Mouse (Mus musculus) hematopoietic stem cell, adult 5-6 weeks (primary cell): Measurements from ENCODE around the gene Pak1. TPM values are rescaled to one million over a fixed set of nuclear protein-coding genes. Genes with fewer than 3 reads are reported as not detected.
"Not testable (repeated sequence)": the region's sequence is repeated elsewhere in the genome, so short reads cannot be mapped to it uniquely, and the experiment has no call there.

Experiments used
- ATAC-seq, 2 experiments: fragments of 125-278 bp in 1 of 2; replicated peaks in 1 of 2; 2 replicates each; pipeline ENCODE4 v1.8.0; 2016 to 2017; ENCODE audit warnings: inconsistent platforms in 2 of 2, mild to moderate bottlenecking in 2 of 2, moderate number of reproducible peaks in 2 of 2, low read depth in 1 of 2, moderate TSS enrichment in 1 of 2; ENCODE audit not compliant: low FRiP score in 2 of 2, poor library complexity in 2 of 2, severe bottlenecking in 2 of 2, insufficient read depth in 1 of 2, low TSS enrichment in 1 of 2
- total RNA-seq: library from RNA; stranded (forward); fragments of 172-1452, 232-1000 nt; gene quantifications from 2 replicates; pipeline ENCODE4 v1.2.3, GENCODE M21; 2017

The Pak1 gene
- total RNA-seq, 1 experiment from 2014 or later = 48.4 TPM

- ATAC-seq = no peak
Observed at GRCm38 (mm10) chr7:97832987-97833386, 44.6 kb downstream of the Pak1 start.

- no peak for ATAC-seq
Observed at GRCm38 (mm10) chr7:97838574-97838973, 50.2 kb downstream of the Pak1 start.

GRCm38 (mm10) chr7:97841311-97841710 lies 53.0 kb downstream of the Pak1 start:
- ATAC-seq = no peak

- no peak for ATAC-seq
Observed at GRCm38 (mm10) chr7:97842332-97842731, 54.0 kb downstream of the Pak1 start.

GRCm38 (mm10) chr7:97842806-97843570 lies 54.6 kb downstream of the Pak1 start:
- peak; percentile 95 to 99 for ATAC-seq

GRCm38 (mm10) chr7:97844419-97844818 lies 56.1 kb downstream of the Pak1 start:
- ATAC-seq = no peak

GRCm38 (mm10) chr7:97845546-97845945 lies 57.2 kb downstream of the Pak1 start:
- ATAC-seq = no peak

- ATAC-seq = no peak
Observed at GRCm38 (mm10) chr7:97846539-97846938, 58.2 kb downstream of the Pak1 start.

GRCm38 (mm10) chr7:97849557-97849956 lies 61.2 kb downstream of the Pak1 start:
- ATAC-seq = not testable (repeated sequence)

- ATAC-seq = no peak
Observed at GRCm38 (mm10) chr7:97850331-97850730, 62.0 kb downstream of the Pak1 start.

- ATAC-seq = no peak
Observed at GRCm38 (mm10) chr7:97863512-97863911, 75.2 kb downstream of the Pak1 start.

GRCm38 (mm10) chr7:97864531-97864930 lies 76.2 kb downstream of the Pak1 start:
- ATAC-seq = no peak

GRCm38 (mm10) chr7:97867866-97868265 lies 79.5 kb downstream of the Pak1 start:
- ATAC-seq = no peak

GRCm38 (mm10) chr7:97868766-97869165 lies 80.4 kb downstream of the Pak1 start:
- no peak for ATAC-seq

- ATAC-seq = no peak
Observed at GRCm38 (mm10) chr7:97872396-97872795, 84.1 kb downstream of the Pak1 start.

GRCm38 (mm10) chr7:97873317-97873716 lies 85.0 kb downstream of the Pak1 start:
- ATAC-seq = no peak

GRCm38 (mm10) chr7:97877846-97878538 lies 89.7 kb downstream of the Pak1 start:
- ATAC-seq = no peak

GRCm38 (mm10) chr7:97911646-97912045 lies 123.3 kb downstream of the Pak1 start:
- ATAC-seq = no peak
